Mouse (Mus musculus) layer of hippocampus, adult 9-11 months (tissue): ENCODE measurements around the gene Rundc1.
A peak's percentile ranks its signal among the peaks of the same experiment; 100 is the strongest.
"Not testable (repeated sequence)": the region's sequence is repeated elsewhere in the genome, so short reads cannot be mapped to it uniquely, and the experiment has no call there.

Experiments used
- DNase-seq: peaks from one replicate; pipeline ENCODE4 v3.0.0; 2022

The Rundc1 gene

GRCm38 (mm10) chr11:101467477-101468262 is 42.8 kb downstream of the Rundc1 start:
- peak; percentile 79 for DNase-seq

DNA sequence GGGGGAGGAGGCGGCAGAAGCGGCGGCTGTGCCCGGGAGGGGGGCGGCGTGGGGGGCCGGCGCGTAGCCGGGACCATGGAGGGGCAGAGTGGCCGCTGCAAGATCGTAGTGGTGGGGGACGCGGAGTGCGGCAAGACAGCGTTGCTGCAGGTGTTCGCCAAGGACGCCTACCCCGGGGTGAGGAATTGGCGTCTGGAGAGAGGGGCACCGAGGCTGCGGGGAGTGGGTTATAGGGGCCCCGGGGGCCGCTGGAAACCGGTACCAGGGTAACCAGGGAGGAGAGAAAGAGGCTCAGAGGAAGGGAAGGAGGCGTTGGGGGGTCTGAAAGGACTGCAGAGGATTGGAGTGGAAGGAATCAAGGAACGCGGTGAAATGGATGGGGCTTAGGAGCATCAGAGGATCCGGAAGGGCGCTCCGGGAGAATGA is 43.4 kb downstream of the Rundc1 start:
- DNase-seq = no peak

DNA sequence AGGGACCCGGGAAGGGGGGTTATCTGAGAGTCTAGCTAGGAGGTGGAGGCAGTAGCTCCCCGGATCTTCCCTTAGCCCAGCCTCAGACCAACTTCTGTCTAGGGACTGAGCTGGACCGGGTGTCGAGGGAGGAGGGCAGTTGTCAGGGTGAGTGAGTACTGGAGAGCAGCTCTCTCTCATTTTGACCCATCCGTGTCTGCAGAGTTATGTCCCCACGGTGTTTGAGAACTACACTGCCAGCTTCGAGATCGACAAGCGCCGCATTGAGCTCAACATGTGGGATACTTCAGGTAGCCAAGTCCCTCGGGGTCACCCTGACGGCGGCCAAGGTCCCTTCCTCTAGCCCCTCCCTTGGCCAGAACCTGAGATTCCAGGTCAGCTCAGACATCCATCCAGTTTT is 43.8 kb downstream of the Rundc1 start:
- DNase-seq = no peak

DNA sequence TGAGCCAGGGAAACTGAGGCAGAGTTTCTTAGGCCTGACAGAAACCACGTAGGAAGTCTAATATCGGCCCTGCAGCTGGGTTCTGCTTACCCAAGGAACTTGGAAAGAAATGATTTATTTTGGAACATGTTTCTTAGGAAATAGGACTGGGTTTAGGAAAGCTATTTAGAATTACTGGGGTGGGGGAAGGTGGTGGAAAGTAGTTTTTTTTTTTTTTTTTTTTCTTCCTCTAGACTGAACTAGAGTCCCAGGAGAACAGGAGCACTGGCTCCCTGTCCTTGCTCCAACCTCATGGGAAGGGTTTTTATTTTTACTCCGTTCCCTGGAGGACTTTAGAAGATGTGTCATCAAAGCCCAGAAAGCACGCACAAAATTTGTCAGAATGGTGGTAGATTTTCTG is 44.3 kb downstream of the Rundc1 start:
- no peak for DNase-seq

GRCm38 (mm10) chr11:101470206-101470605 is 45.3 kb downstream of the Rundc1 start:
- no peak for DNase-seq

- DNase-seq = no peak
These were observed 47.0 kb downstream of the Rundc1 start for GRCm38 (mm10) chr11:101471926-101472325.

DNA sequence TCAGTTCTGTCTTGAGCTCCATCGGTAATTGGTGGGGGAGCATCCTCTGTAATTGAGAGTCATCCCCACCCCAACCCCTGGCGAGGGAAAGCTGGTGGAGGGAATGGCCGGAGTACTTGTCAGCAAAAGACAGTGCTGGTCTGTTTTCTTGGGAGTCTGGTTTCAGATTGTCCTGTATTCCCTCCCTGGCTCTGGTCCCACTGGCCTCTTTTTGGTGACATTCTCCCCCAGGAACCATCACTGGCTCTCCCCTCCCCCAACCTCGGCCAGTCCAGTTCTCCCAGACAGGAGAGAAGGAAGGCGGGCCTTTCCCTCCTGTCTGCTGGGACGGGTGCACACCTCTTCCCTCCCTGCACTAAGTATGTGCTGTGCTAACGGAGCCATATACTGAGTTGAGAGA is 47.5 kb downstream of the Rundc1 start:
- DNase-seq = no peak

- DNase-seq = not testable (repeated sequence)
These were observed 48.8 kb downstream of the Rundc1 start for GRCm38 (mm10) chr11:101473686-101474085.

DNA sequence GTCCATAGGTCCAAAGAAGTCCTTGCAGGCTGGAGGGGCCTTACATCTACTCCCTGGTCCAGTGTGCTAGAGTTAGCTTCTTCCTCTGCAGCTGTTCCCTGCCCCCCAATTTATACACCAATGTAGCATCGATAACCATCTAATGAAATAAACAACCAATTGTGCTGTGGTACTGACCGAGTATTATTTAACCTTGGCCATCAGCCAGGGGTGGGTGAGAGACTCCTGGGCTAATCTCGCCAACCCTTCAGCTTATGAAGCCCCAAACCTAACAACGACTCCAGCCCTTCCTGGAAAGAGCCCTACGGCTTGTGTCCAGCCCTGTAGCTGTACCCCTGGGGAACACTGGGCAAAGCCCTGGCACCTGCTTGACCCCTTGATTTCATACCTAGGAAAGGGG is 49.4 kb downstream of the Rundc1 start:
- DNase-seq = no peak

DNA sequence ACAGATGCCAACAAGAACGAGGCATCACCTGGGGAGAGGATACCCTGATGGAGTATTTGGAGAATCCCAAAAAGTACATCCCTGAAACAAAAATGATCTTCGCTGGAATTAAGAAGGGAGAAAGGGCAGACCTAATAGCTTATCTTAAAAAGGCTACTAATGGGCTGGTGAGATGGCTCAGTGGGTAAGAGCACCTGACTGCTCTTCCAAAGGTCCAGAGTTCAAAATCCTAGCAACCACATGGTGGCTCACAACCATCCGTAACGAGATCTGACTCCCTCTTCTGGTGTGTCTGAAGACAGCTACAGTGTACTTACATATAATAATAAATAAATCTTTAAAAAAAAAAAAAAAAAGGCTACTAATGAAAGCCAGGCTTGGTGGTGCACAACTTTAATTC is 51.5 kb downstream of the Rundc1 start:
- DNase-seq = not testable (repeated sequence)

DNA sequence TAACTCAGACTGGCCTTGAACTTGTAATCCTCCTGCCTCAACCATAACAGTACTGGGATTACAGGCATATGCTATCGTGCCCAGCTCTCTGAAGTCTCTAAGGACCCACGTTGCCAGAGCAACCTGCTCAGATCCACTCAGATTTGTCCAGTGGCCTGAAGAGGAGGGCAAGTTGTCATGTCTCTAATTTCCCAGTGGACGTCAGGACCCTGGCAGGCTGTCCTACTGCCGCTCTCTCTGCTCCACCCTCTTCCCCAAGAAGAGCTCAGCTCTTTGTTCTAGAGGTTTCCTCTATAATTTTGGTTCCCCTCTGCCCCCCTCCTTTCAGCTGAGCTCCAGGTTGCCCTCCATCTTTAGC is 52.3 kb downstream of the Rundc1 start:
- no peak for DNase-seq

DNA sequence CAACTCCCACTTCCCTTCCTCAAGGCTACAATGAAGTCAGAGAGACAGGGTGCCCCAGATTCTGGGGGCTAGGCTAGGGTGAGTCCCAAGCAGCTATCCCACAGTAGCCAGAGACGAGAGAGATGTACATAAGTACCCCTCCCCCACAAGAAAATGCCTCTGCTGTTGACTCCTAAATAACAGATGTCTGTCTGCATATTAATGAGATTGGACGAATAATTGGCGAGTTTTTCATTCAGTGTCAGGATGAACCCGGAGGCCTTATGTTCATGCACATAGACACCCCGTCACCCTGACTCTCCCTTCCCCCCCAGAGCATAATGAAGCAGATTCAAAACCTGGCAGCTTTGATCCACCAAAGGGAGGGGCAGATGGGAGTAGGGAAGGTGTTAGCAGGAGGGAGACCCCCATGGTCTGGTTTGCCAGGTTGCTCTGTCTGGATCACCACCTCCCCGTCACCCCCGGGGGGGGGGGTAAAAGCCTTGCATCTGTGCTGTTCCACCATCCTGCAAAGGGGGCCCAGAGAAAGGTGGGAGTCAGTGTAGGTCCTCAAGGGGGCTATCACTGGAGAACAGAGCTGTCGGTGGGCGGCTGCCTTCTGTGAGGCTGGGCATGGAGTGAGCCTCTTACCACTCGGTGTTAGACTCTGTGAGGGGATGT is 52.8 kb downstream of the Rundc1 start:
- no peak for DNase-seq

- DNase-seq = peak; percentile 34
These were observed 54.3 kb downstream of the Rundc1 start for GRCm38 (mm10) chr11:101479171-101479635.

DNA sequence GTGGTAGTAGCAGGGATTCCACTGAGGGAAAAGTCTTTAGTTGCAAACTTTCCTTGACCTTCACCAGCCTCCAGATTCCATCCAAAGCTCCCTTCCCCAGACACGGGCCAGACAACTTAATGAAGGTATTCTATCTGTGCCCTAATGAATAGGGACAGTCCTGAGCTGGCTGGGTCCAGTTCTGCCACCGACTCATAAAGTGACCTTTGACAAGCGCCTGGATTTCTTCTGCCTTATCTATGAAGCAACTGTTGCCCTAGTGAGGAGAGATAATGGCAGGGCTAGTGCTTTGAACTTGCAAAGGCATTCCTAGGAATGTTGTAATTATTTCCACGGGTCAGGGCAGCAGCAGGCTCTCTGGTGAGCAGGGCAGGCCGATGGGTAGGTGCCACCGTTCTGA is 56.0 kb downstream of the Rundc1 start:
- DNase-seq = no peak

DNA sequence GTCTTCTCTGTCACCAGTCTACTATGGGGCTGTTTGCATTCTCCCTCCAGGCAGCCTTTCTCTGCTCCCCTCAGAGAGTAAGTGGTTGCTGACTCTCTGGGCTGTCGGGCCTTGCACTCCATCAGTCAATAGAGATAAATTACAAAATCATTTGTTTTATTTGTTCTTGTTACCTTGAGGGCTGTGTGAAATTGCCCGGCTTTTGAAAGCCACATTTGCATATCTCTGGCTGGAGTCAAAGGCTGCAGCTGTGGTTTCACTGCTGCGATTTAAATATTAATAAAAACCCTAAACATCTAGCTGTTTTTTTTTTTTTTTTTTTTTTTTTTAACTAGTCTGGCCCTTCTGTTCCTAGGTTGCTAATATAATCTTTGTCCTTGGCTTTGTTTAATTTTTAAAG is 58.9 kb downstream of the Rundc1 start:
- DNase-seq = no peak

DNA sequence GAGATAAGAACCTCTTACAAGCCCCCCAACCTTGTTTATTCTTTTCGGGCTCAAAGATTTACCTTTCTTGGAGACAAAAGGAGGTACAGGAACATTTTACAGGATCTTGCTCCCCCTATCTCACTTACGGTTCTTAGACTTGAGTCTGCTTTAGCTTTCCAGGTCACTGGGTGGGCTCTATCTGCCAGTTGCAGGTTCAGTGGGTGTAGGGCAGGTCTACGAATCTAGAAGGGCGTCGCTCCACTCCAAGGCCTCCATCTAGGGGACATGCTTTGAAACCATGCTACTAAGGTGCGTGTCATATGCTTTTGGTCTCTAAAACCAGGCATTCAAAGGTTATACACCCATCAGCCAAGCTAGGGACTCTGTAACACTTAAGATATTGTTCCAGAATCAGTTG is 59.4 kb downstream of the Rundc1 start:
- no peak for DNase-seq

GRCm38 (mm10) chr11:101484814-101485213 is 59.9 kb downstream of the Rundc1 start:
- DNase-seq = no peak
